Mouse (Mus musculus): ENCODE data around the gene Dnajc12. TPM values are rescaled to one million over a fixed set of nuclear protein-coding genes. Genes with fewer than 3 reads are reported as not detected.
"Not testable (repeated sequence)": the region's sequence is repeated elsewhere in the genome, so short reads cannot be mapped to it uniquely, and the experiment has no call there.

The Dnajc12 gene
- total RNA-seq, 4 experiments from 2014 or later = 25.0 to 33.4 (median 27.9) TPM

DNA sequence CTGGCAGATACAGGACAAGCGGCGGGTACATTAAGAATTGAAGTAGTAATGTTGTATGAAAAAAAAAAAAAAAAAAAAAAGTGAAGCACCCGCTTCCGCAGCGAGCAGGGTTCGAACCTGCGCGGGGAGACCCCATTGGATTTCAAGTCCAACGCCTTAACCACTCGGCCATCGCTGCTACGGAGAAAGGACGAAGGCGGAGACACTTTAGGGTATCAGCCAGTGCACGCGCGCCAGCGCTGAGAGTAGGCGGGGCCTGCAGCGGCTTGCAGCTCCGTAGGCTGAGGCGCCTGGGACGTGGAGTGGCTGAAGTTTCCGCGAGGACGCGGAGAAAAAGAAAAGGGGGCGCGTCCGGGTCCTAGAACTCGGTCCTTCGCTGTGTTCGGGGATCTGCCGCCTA, 47.1 kb downstream of the Dnajc12 start:
- DNase-seq (ENCODE audit: low spot score in 2 of 2) = peak; percentile 94 to 100

DNA sequence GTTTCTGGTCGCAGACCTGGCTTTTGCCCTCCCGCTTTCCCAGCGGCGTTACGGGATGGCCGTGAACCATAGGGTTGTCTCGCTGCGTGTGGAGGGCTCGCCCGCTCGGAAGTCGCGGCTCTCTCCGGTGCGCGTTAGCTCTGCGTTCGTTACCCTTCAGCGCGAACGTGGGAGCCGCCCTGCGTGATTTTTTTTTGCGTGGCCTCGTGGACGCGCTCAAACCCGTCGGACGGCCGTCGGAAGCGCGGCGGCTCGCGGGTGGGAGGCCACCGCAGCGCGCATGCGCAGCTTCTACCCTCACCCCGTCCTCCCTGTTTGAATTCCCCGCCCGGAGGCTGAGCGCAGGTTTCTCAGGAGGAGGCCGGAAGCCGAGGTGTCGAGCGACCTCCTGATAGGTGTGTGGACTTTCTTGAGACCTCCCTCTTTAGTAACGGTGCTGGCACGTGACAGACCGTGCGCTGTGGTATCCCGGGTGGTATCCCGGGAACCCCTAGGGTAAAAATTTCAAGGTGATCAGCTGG, 47.6 kb downstream of the Dnajc12 start, which contains the start of gene Ctnna3:
Gene Ctnna3 (plus strand): TSS at position 314 of the 521 bp plus-strand sequence.
- peak; percentile 59 to 95 for DNase-seq (ENCODE audit: low spot score in 2 of 2)

DNA sequence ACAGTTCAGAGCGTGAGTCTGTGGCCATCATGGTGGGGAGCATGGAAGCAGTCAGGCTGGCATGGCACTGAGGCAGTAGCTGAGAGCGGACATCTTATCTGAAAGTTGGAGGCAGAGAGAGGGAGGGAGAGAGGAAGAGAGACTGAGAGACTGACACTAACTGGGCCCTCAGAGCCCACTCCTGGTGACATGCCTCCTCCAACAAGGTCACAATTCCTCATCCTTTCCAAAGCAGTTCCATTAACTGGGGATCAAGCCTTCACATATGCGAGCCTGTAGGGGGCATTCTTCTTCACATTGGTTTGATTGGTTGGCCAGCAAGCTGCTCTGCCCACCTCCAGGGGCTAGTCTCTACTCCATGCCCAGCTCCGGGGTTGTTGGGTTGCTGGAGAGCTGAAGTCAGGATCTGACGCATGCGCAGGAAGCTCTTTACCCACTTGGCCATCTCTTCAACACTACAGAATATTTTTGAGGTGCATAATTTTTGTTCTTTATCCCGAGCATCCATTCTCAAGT, 49.0 kb downstream of the Dnajc12 start:
- DNase-seq (ENCODE audit: low spot score in 2 of 2) = no peak

DNA sequence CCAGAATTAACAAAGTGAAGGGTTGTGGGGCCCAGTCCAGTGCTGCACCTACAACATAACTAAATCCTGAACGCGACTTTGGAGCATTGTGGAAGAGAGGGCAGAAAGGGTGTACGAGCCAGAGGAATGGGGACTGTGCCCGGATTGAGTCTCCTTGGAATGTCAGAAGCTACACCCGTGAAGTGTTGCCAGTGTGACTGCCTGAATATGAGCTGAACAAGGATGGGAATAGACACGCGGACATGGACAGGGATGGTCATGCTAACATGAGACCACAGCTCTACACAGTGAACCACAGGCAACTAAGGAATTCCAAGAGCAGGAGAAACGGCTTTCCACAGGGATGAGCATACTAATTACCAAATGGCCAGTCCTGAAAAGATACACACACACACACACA, 49.9 kb downstream of the Dnajc12 start:
- DNase-seq (ENCODE audit: low spot score in 2 of 2) = no peak

DNA sequence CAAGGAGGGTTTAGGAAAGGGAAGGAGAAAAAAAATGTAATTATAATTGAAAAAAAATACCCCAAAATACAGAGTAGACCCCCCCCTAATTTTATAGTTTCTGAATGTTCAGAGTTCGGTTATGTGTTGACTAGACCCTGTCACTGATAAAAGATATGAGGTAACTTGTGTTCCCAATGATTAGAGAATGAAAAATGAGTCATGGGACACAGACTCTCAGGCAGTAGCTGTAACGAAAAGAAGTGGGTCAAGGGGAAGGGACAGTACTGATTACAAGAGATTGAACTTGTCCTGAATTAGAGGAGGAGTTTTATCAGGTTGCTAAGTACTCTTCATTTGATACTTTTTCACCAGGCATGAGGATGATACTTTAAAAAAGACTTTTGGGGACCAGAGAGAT, 50.6 kb downstream of the Dnajc12 start:
- DNase-seq (ENCODE audit: low spot score in 2 of 2) = no peak

DNA sequence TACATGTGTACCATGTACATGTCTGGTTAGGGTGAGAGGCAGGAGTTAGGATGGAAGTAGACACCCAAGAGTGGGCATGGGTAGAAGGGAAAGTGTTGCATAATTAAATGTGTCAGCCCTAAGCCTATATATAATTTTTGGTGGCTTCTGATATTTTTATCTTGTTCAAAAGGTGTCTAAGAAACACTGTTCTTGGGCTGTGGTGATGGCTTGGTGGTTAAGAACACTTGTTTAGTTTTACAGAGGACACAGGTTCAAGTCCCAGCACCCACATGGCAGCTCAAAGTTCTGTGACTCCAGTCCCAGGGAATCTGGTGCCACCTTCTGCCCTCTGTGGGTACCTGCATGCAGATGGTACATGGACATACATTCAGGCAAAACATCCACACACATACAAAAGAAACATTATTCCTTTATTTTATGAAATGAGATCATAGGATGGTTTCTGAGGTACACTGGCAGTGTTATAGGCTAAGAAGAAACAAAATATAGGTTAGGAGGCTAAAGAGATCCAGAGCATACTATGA, 56.6 kb downstream of the Dnajc12 start:
- no peak for DNase-seq (ENCODE audit: low spot score in 2 of 2)

DNA sequence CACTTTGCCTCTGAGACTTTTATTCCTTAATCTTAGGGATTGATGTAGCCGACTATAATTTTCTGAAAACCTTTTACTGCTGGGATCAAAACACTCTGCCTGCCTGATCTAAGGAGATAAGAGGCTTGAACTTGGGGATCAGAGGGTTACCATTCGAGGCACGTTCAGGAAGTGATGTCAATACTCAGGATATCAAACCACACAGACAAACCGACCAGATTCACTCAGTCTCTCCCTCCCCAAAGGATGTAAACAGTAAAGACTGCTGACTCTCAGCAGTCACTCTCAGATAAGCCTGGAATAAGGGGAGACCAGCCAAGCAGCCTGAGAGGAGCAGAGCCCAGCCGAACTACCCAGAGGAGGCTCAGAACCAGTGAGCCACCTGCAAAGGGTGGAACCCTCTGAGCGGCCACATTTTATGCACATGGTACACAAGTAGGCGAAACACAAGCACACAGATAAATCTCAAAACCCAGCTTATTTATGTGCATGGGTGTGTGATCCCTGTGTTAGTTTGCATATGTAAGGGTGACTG, 57.5 kb downstream of the Dnajc12 start:
- no peak for DNase-seq (ENCODE audit: low spot score in 2 of 2)

DNA sequence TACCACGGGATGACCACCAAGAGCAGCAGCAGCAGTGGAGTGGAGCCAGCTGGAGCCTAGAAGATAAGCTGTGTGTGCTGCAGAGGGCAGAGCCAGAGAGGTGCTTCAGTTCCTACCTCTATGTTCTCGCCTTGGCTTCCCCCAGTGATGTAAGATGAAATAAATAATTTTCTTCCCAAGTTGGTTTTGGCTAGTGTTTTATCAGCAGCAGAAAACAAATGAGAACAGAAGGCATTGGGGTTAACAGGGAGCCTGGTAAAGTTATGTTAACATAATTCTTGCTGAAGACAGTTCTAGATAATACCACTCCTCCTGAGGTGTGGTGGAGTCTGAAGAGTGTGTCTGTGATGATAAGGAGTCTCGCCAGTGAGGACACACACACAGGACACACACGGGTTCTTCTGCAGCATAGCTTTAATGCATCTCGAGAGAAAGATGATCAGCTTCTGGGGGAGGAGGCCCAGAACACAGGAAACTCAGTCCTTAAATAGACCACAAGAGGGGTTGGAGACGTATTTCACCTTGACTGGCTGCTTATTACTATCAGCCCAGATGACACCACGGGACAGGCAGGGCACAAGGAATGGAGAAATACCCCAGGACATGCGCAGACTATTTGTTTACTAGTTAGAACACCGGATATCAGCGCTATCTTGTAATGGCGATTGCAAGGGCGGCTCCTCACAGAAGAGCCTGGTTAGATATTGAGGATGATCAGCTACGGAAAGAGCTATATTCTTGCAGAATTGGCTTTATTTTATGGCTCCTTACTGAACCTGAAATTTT, 62.6 kb downstream of the Dnajc12 start:
- not testable (repeated sequence) for DNase-seq (ENCODE audit: low spot score in 2 of 2)

DNA sequence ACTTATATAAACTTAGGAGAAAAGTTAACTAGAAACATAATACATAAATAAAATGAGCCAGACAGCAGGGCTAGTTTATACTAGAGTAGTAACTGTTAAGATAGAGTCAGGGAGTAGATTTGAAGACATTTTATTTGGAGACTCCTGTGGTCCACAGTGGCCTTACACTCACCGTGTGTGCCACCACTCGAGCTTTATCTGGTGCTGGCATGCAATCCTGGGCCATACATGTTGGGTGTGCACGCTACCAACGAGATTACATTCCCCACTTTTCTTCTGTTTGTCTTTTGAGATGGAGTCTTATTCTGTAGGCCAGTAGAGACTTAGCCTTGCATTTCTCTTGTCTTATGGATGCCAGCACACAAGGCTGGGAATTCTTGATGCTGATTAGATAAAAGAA, 71.7 kb downstream of the Dnajc12 start:
- DNase-seq (ENCODE audit: low spot score in 2 of 2) = no peak

DNA sequence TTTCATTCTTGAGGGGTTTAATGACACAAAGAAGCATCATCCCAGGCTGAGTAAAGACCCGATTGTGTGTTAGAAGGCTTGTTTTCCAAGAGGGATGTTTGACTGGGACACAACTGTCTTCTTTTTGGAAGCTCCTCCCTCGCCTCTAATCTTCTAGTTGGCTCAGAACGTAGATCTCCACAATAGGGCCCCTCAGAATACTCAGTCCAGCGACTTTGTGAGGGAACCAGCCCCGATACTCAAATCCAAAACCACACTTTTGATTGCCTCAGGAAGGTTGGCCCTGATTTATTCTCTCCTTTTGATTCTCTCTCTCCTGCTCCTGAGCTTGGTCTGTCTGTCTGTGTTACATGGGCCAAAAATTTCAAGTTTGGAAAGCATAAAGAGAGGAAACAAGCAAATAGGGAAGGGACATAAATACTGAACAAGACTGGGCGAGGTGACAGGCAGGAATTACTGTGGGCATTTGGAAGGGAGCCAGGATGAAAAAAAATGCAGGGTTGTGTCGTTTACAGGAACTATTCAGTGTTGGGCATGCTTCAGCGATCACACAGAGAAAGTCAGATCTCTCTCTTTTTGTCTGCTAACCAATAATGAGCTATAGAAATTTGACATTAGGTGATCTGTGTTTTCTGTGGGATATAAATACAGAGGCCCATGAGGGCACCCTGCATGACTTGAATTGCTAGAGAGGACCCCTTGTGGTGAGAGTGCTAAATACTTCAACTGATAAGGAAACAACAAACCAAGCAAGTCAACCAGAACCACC, 73.1 kb downstream of the Dnajc12 start:
- no peak for DNase-seq (ENCODE audit: low spot score in 2 of 2)

DNA sequence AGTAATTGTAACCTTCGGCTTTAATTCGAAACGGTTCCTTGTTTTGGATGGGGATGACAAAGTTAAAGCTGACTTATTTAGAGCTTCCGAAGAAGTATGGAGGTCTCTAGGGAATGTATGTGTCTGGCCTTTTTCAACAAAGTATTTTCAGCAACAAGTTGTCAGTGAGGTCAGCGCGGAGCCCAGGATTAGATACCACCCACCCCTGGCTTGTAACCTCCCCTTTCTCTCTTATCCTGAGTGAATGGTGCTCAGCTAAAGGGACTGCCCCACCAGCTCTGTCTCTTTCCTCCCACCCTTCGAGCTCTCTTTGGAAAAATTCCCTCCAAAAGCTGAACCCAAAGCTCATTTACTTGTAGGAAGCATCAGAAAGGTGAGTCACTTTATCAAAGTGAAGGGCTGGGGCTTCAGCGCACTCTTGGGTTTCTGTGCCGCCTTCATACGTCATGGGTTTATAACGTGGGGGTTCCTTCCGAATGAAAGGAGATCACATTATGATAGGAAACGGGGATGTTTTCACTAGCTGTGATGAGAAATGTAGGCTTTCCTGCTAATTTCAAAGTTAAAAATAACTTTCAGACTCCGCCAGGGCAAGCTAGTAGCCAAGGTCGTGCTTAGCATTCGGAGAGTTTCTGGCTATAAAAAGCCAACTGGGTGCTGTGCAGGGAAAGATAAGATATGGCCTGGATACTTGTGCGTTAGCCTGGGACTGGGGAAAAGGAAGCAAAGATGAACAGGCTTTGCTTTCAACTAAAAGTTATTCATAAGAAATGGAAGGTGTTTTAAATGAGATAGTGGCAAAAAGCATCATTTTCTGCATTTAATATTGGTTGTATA, 75.3 kb downstream of the Dnajc12 start:
- DNase-seq (ENCODE audit: low spot score in 2 of 2) = no peak

Other genes starting within 250 kb of the Dnajc12 start
- 1 to 10 TPM; 3.5 to 4.4 (median 4.0) TPM for gene Mypn, start 178.5 kb upstream of the Dnajc12 start, total RNA-seq (2022)
- 10 to 100 TPM; 46.1 to 57.5 (median 53.0) TPM for gene Herc4, start 138.6 kb upstream of the Dnajc12 start, total RNA-seq (2022)
- 10 to 100 TPM; 14.2 to 16.5 (median 14.7) TPM for gene Sirt1, start 739 bp upstream of the Dnajc12 start, total RNA-seq (2022)
- gene Gm7075, start 39.3 kb downstream of the Dnajc12 start, total RNA-seq (2022) = not detected
- gene Ctnna3, start 47.7 kb downstream of the Dnajc12 start, total RNA-seq (2022) = 1 to 10 TPM; 3.2 to 4.6 (median 4.0) TPM

All from left cerebral cortex, adult 8-10 months (tissue).